Mouse (Mus musculus): ENCODE measurements around the gene Slc47a2.

Slc47a2 gene

GRCm38 (mm10) chr11:61368668-61369067, 26.0 kb upstream of the Slc47a2 start:
- H3K4me3 ChIP-seq (replicated peaks; ENCODE audit: low read length) = no peak overlapping the region
- peaks cover 12% of the 10 kb centered on the region for H3K4me1 ChIP-seq (replicated peaks; ENCODE audit: low read depth, low read length)
- no peaks in the 10 kb centered on the region for H3K36me3 ChIP-seq (ENCODE audit: insufficient read depth, low read length)
- H3K9me3 ChIP-seq (ENCODE audit: low read length) = no peaks in the 10 kb centered on the region
- TF ChIP-seq CTCF (conservative IDR thresholded peaks at IDR 0.05; ENCODE audit: low read length) (no peak), NANOG (IDR thresholded peaks at IDR 0.05; ENCODE audit: borderline replicate concordance, low read length) (no peak), POU5F1 (IDR thresholded peaks at IDR 0.05; ENCODE audit: borderline replicate concordance, low read length) (no peak)
- H3K27me3 ChIP-seq (ENCODE audit: insufficient read depth, low read length) = peaks cover 22% of the 10 kb centered on the region; the same call in 1 of the 2 replicates

DNA sequence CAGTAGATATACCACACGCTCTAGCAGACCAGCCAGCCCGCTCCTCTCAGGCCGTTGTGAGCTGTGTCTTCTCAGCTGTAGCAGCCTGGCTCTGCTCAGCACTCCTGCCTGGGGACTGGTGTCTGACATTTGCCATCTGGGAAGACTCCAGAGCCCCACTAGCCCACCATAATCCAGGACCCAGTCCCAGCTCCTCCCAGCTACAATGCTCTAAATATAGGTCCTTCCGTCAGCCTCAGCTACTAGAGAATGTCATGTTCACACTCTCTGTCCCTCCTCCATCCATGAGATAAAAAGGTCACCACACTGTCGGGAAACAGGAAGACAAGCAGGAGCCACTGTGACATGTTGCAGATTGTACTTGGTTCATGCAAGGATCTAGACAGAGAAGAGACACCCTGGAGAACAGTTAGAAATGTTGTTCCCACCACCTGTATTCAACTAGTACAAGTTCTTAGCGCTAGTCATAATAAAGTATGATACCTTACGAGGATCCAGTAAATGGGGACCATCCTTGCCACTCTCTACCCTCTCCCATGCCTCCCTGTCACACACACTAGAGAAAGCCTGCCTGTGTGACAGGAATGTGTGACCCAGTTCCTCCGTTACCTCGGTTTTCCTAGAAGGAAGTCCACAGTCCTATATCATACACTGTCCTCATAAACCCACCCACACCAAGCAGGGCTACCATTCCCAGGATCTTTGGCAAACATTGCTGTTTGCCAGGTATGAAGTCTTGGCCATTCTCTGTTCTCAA, 24.0 kb upstream of the Slc47a2 start:
- TF ChIP-seq POU5F1 (IDR thresholded peaks at IDR 0.05; ENCODE audit: borderline replicate concordance, low read length) = no peak
- no peak for TF ChIP-seq CTCF (conservative IDR thresholded peaks at IDR 0.05; ENCODE audit: low read length)
- TF ChIP-seq NANOG (IDR thresholded peaks at IDR 0.05; ENCODE audit: borderline replicate concordance, low read length) = no peak
- Histone ChIP-seq H3K36me3 (ENCODE audit: insufficient read depth, low read length) (no peaks in the 10 kb centered on the region), H3K27me3 (ENCODE audit: insufficient read depth, low read length) (peaks cover 18% of the 10 kb centered on the region; the same call in 1 of the 2 replicates), H3K4me3 (replicated peaks; ENCODE audit: low read length) (no peak overlapping the region), H3K9me3 (ENCODE audit: low read length) (no peaks in the 10 kb centered on the region), H3K4me1 (replicated peaks; ENCODE audit: low read depth, low read length) (peaks cover 30% of the 10 kb centered on the region)

- TF ChIP-seq POU5F1 (IDR thresholded peaks at IDR 0.05; ENCODE audit: borderline replicate concordance, low read length) (no peak), CTCF (conservative IDR thresholded peaks at IDR 0.05; ENCODE audit: low read length) (no peak)
- H3K27me3 ChIP-seq (ENCODE audit: insufficient read depth, low read length) = 0 out of 2 replicates have a peak, but pooled peaks cover 14% of the 10 kb centered on the region
- H3K36me3 ChIP-seq (ENCODE audit: insufficient read depth, low read length) = no peaks in the 10 kb centered on the region
- peaks cover 36% of the 10 kb centered on the region for H3K4me1 ChIP-seq (replicated peaks; ENCODE audit: low read depth, low read length)
- no peak overlapping the region for H3K4me3 ChIP-seq (replicated peaks; ENCODE audit: low read length)
- H3K9me3 ChIP-seq (ENCODE audit: low read length) = no peaks in the 10 kb centered on the region
Measured at GRCm38 (mm10) chr11:61365938-61366337, 23.3 kb upstream of the Slc47a2 start.

DNA sequence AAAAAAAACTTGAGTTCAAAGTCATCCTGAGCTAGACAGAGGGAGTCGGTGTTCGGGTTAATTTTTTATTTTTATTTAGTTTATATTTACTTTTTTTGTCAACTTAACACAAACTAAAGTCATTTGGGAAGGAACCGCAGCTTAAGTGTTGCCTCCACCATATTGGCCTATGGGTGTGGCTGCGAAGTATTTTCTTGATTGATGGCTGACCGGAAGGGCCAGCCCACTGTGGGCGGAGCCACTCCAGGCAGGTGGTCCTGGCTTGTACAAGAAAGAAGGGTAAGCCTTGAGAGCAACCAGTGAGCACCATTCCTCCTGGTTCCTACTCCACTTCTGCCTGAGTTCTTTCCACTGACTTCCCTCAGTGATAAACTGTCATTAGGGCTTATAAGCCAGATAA, 21.4 kb upstream of the Slc47a2 start:
- H3K27me3 ChIP-seq (ENCODE audit: insufficient read depth, low read length) = no peaks in the 10 kb centered on the region
- 0 out of 2 replicates have a peak overlapping the region, but pooled peaks have one; percentile 32 for H3K4me3 ChIP-seq (replicated peaks; ENCODE audit: low read length)
- H3K9me3 ChIP-seq (ENCODE audit: low read length) = no peaks in the 10 kb centered on the region
- TF ChIP-seq POU5F1 (IDR thresholded peaks at IDR 0.05; ENCODE audit: borderline replicate concordance, low read length) (no peak), CTCF (conservative IDR thresholded peaks at IDR 0.05; ENCODE audit: low read length) (no peak)
- peaks cover 36% of the 10 kb centered on the region for H3K4me1 ChIP-seq (replicated peaks; ENCODE audit: low read depth, low read length)
- peaks cover 9% of the 10 kb centered on the region for H3K36me3 ChIP-seq (ENCODE audit: insufficient read depth, low read length)

GRCm38 (mm10) chr11:61361515-61362190, 19.0 kb upstream of the Slc47a2 start:
- Histone ChIP-seq H3K9me3 (ENCODE audit: low read length) (no peaks in the 10 kb centered on the region), H3K4me1 (replicated peaks; ENCODE audit: low read depth, low read length) (peaks cover 40% of the 10 kb centered on the region), H3K4me3 (replicated peaks; ENCODE audit: low read length) (peak overlapping the region; percentile 72), H3K36me3 (ENCODE audit: insufficient read depth, low read length) (peaks cover 26% of the 10 kb centered on the region), H3K27me3 (ENCODE audit: insufficient read depth, low read length) (no peaks in the 10 kb centered on the region; the same call in 1 of the 2 replicates)
- TF ChIP-seq CTCF (conservative IDR thresholded peaks at IDR 0.05; ENCODE audit: low read length) (no peak), POU5F1 (IDR thresholded peaks at IDR 0.05; ENCODE audit: borderline replicate concordance, low read length) (peak; percentile 51; the same call in 1 of the 2 replicates), NANOG (IDR thresholded peaks at IDR 0.05; ENCODE audit: borderline replicate concordance, low read length) (peak; percentile 39; the same call in 1 of the 2 replicates)

GRCm38 (mm10) chr11:61356600-61356999, 13.9 kb upstream of the Slc47a2 start:
- TF ChIP-seq CTCF (conservative IDR thresholded peaks at IDR 0.05; ENCODE audit: low read length) = no peak
- no peak for TF ChIP-seq POU5F1 (IDR thresholded peaks at IDR 0.05; ENCODE audit: borderline replicate concordance, low read length)
- H3K27me3 ChIP-seq (ENCODE audit: insufficient read depth, low read length) = no peaks in the 10 kb centered on the region; the same call in 1 of the 2 replicates
- H3K9me3 ChIP-seq (ENCODE audit: low read length) = no peaks in the 10 kb centered on the region
- no peak overlapping the region for H3K4me3 ChIP-seq (replicated peaks; ENCODE audit: low read length)
- H3K4me1 ChIP-seq (replicated peaks; ENCODE audit: low read depth, low read length) = peaks cover 24% of the 10 kb centered on the region
- H3K36me3 ChIP-seq (ENCODE audit: insufficient read depth, low read length) = peaks cover 42% of the 10 kb centered on the region

GRCm38 (mm10) chr11:61356111-61356510, 13.5 kb upstream of the Slc47a2 start:
- peaks cover 19% of the 10 kb centered on the region for H3K4me1 ChIP-seq (replicated peaks; ENCODE audit: low read depth, low read length)
- TF ChIP-seq CTCF (conservative IDR thresholded peaks at IDR 0.05; ENCODE audit: low read length) = no peak
- H3K27me3 ChIP-seq (ENCODE audit: insufficient read depth, low read length) = no peaks in the 10 kb centered on the region; the same call in 1 of the 2 replicates
- no peaks in the 10 kb centered on the region for H3K9me3 ChIP-seq (ENCODE audit: low read length)
- H3K4me3 ChIP-seq (replicated peaks; ENCODE audit: low read length) = no peak overlapping the region
- peaks cover 42% of the 10 kb centered on the region for H3K36me3 ChIP-seq (ENCODE audit: insufficient read depth, low read length)

GRCm38 (mm10) chr11:61355351-61355750, 12.7 kb upstream of the Slc47a2 start:
- H3K4me1 ChIP-seq (replicated peaks; ENCODE audit: low read depth, low read length) = peaks cover 19% of the 10 kb centered on the region
- H3K4me3 ChIP-seq (replicated peaks; ENCODE audit: low read length) = no peak overlapping the region
- no peaks in the 10 kb centered on the region for H3K9me3 ChIP-seq (ENCODE audit: low read length)
- H3K27me3 ChIP-seq (ENCODE audit: insufficient read depth, low read length) = no peaks in the 10 kb centered on the region; the same call in 1 of the 2 replicates
- no peak for TF ChIP-seq NANOG (IDR thresholded peaks at IDR 0.05; ENCODE audit: borderline replicate concordance, low read length)
- no peak for TF ChIP-seq POU5F1 (IDR thresholded peaks at IDR 0.05; ENCODE audit: borderline replicate concordance, low read length)
- no peak for TF ChIP-seq CTCF (conservative IDR thresholded peaks at IDR 0.05; ENCODE audit: low read length)
- peaks cover 42% of the 10 kb centered on the region for H3K36me3 ChIP-seq (ENCODE audit: insufficient read depth, low read length)
